Mouse (Mus musculus) spleen, adult 2 months (tissue): ENCODE measurements around the gene Fev.

Experiments used
- CTCF ChIP-seq: fragments of 200-500 bp; IDR thresholded peaks from 2 replicates; pipeline ENCODE4 v1.5.1; 2011; ENCODE audit warnings: mild to moderate bottlenecking, inconsistent platforms; ENCODE audit not compliant: insufficient read depth, insufficient read length, insufficient replicate concordance; ENCODE audit errors: extremely low read depth
- POLR2A ChIP-seq: fragments of 200-500 bp; IDR thresholded peaks from 2 replicates; pipeline ENCODE4 v1.6.1; 2011; ENCODE audit warnings: low read depth, low read length, inconsistent platforms

GRCm38 (mm10) chr1:74848946-74849345, 36.3 kb downstream of the Fev start:
- no peak for TF ChIP-seq POLR2A
- no peak for TF ChIP-seq CTCF
